Mouse (Mus musculus) right cerebral cortex, adult 18-20 months (tissue): ENCODE data around the gene Unc93a.
"Not testable (repeated sequence)": the region's sequence is repeated elsewhere in the genome, so short reads cannot be mapped to it uniquely, and the experiment has no call there.

Experiments
- DNase-seq: peaks from one replicate; pipeline ENCODE4 v3.0.0; 2022; ENCODE audit warnings: mixed read lengths

Unc93a gene

DNA sequence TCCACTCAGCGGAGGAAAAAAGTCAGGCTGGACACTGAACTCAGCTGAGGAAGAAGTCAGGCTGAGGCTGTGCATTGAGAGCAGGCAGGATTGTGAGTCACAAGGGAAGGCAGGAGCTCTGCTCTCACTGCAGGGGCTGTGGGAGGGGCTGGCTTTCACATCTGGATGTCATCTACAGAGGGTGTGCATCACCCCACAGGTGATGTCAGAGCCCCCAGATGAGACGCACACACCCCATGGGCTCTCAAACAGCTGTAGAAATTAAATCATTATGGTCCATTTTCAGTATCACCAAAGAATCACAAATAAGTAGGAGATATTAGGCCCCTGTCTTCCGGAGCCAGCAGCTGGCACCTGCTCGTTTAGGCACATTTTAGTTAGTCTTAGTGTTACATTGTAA, at the start of gene Unc93a:
TSS of gene Unc93a (minus strand) at position 101 of the 400 bp plus-strand sequence.
- DNase-seq, result not testable (repeated sequence)

DNA sequence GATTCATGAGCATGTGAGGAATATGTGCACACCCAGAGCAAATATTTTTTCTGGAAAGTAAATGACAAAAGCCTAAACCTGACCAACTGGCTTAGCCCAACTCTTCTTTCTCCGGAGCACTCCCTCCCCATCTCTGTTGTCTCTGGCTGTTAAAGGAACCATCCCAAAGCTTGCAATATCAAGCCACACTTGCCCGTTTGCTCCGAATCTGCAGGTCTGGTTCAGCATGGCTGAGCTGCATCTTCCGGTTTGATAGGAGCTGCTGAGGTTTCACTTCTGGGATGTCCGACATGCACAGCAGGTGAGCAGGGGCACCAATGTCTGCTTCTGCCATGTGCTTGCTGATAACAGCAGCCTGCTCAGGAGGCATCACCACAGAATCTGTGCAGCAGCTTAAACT, 48.9 kb upstream of the Unc93a start:
- DNase-seq, result not testable (repeated sequence)

DNA sequence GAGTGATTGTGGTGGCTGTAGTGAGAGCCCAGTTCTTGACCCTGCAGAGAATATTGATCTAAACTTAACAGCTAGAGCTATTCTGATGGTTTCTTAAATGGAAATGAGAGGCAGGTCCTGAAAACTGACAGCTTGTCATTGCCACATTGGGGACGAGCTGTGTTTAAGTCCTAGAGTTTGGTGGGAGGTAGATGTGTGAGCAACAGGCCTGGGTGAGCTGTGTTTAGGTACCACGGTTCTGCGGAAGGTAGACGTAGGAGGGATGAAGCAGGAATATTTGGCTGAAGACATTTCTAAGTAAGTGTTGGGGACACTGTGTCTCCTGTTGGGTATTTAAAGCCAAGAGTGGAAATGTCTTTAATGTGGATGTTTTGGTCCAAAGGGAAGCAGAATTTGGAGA, 47.4 kb upstream of the Unc93a start:
- DNase-seq, result not testable (repeated sequence)

DNA sequence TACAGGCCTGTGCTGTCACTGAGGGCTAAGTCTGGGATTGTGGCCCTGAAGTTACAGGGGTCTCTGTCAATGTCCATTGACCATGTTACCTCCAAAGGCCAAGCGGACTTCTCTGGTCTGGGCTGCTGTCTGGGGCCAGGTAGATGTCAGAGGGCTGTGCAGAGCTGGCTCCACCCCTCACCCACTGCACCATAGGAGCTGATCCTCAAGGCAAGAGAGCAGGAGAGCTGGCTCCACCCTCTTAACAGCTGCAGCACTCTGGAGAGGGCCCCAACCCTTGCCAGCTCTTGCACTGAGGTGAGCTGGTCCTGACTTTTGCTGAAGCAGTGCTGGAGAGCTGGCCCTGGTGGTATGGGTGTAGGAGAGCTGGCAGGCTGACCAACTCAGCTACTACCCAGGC, 46.2 kb upstream of the Unc93a start:
- not testable (repeated sequence) for DNase-seq

DNA sequence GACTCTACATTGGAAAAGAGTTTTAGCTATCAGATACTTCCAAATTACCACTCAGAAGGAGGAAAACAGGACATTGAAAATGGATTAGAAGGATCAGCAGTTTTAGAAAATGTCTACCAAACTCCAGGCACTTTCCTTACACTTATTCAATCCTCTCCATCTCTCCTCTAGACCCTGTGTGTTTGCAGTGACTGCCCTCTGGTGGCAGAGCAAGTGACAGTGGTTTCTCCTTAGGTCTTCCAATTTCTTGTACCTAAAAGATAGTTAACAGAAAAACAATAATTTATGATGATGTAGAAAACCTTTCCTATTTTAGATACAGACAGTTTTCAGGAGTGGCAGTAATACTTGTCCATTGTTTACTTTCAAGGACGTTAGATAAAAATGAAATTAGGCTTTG, 44.0 kb upstream of the Unc93a start:
- not testable (repeated sequence) for DNase-seq

DNA sequence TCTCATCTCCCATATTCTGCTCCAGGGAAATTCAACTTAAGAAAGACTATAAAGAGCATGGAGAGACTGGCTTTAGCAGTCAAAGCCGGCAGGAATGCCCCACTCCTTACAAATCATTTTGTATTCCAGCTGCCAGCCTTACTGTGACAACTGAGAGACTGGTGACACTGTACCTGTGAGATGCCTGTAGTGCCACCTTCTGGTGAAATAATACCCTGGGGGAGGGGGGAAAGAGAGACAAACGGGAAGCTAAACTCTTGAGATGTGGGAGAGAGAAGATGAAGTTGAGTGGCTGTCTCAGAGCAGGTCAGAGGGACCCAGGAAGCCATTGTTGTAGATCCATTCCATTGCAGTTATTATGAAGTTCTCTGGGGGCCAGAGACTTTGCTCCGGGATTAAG, 42.4 kb upstream of the Unc93a start:
- DNase-seq, result not testable (repeated sequence)

DNA sequence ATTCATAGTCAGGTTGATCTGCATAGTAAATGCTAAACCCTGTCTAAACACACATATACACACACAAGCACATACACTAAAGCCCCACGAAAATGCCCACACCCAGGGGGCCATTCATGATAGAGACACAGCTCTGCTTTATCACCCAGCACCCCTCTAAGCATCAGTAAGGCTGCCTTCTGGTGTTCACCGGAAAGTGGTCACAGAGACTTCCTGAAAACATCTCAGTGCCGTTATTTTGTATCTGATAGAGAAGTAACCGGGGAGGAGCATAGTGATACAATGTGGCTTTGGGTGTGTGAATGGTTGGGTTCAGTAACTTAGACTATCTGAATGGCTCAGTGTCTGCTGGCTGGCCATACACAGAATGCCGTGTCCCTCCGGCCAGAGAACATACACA, 42.0 kb upstream of the Unc93a start:
- not testable (repeated sequence) for DNase-seq

DNA sequence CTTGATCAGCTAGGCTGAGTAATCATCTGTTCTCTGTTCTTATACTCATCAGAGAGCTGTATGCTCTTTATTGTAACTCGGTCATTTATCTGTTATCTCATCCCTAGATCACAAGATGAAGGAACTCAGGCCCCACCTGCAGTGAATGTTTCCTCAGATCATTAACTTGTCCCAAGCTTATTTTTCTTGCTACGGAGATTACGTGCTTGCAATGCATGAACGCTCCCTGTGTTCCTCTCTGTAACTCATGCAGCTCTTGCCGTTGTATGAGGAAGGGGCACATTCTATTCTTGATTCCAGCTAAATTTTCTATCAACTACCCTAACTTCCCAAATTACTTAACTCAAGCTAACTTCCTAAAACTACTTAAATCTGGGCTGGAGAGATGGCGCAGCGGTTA, 14.5 kb upstream of the Unc93a start:
- DNase-seq, result not testable (repeated sequence)

DNA sequence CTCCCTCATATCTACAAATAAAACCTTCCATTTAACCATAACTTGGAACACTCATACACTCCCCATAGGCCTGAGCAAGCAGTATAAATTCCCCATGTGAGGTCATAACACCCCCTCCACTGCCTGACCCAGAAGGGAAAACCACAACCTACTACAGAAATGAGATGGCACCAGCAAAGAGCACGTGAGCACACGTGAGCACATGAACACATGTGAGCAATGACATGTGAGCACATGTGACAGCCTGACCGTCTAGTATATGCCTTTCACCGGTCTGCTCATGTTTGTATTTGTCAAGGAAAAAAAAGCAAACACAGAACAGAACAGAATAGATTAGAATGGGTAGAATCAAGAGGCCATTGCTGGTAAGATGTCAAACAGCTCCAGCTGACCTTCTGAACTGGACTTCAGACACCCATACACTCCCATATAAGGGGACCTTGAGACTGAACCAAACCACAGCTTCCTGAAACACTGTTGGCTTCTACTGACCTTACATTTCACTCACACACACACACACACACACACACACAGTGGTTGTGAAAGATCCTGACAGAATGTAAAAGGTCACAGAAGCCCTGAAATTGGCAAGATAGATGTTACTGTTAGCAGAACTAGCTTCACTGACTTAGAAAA, 13.1 kb upstream of the Unc93a start:
- DNase-seq, result not testable (repeated sequence)

DNA sequence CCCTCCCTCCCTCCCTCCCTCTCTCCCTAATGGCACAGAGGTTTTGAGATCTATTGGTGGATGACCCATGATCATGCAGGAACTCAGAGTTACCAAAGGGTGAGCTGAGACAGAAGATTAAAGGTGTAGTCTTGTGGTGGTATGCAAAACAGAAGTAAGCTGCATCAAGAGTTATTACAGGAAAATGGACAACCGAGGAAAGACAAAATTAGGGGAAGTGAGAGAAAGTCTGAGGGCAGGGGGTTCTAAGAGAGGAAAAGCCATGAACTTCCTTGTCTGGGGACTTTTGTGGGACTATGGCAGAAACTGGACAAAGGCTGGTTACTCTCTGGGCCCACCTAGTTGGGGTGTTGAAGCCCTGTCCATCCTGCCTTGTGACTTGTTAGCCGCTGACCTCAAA, 11.1 kb upstream of the Unc93a start:
- DNase-seq, result not testable (repeated sequence)

DNA sequence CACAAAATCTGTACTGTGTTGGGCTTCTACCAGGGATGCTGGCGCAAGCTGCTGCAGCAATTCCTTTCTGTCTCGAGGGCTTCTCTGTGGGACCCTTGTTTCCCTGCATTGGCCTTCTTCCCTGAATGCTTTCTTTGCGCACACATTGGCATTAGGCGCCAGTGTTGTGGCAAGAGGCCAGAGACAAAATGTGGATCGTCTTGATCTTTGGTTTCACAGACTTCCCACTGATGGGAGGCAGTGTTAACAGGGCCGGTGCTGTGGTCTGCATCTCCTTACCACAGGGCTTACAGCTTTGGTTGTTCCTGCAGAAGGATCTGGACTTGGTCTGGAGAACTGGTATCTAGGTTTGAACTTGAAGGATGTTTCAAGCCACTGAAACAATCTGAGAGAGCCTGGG, 3.7 kb upstream of the Unc93a start:
- DNase-seq, result not testable (repeated sequence)

DNA sequence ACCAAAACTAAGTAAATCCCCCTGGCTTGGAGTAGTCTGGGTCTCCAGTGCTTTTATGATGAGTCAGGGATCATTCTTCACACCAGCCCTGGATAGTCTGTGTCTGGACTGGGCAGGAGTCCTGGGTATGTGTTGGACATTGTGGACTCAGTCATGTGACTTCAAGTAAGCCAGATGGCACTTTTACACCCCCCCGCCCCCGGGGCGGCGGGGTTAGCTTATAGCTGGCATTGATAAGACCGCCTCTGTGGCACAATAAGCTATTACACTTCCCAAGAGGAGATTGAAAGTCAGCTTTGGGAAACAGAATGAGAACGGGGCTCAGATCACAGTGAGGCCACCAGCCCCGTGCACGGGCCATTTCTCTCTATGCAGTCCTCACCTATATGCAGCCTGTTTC, 742 bp upstream of the Unc93a start:
- not testable (repeated sequence) for DNase-seq

DNA sequence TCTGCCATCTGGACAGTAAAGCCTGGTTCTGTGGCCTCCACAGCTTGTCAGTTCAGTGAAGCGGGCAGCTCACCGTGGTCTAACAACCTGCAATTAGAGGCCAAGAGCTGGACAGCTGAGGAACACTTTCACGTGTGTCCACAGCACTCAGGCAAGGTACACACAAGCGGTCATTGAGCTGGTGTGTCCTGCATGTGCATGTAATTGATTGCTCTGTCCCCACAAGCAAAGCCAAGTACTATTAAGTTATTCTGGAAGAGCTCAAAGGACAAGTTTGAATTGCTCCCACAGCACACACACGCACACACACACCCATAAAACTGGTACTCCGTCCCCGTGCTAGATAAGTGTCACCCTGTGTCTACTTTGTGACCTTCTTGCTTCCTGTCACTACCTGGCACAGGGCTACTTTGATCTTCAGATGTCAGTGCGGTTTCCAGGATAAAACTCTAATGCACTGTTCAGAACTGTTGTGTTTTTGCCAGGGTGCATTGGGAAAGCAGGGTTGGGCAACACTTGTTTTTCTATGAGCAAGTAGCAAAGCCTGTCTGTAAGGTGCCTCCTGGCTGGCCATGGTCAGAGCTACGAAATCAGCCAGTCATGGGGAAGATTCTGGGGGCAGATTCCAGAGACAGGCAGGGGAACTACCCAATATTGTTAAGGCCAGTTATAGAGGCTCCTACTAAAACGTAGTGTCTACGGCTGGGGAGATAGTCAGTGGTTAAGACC, 1.7 kb downstream of the Unc93a start:
- not testable (repeated sequence) for DNase-seq

DNA sequence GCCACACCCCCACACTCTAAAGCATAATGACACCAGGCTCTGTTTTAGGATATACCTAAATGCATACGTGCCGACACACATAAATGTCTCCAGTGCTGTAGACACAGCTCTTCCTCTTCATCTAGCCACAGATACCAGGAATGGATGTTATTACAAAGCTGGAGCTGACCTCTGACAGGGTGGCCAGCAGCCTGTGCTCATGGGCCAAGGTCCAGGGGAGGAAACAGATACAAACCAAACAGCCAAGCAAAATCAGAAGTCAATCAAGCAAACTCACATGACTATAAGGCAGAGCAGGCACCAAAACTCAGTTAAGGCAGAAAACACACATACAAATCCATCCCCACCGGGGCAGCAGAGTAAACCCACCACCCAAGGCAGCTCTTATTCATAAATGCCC, 2.3 kb downstream of the Unc93a start:
- not testable (repeated sequence) for DNase-seq

DNA sequence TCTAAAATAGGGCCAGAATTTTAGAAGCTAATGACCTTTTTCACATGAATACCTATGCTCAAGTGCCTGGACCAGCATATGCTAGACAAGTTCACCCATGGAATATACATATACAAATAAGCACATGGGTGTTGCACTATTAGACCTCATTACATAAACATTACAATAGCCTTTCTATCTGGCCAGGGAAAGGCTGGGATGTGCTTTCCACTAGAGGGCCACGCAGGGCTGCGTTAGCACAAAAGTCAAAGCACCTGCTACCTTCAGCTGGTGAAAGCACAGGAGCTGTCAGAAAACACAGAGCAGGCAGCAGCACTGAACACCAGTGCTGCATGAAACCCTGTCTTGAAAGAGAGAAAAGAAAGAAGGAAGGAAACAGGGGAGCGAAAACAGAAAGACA, 7.4 kb downstream of the Unc93a start:
- not testable (repeated sequence) for DNase-seq

DNA sequence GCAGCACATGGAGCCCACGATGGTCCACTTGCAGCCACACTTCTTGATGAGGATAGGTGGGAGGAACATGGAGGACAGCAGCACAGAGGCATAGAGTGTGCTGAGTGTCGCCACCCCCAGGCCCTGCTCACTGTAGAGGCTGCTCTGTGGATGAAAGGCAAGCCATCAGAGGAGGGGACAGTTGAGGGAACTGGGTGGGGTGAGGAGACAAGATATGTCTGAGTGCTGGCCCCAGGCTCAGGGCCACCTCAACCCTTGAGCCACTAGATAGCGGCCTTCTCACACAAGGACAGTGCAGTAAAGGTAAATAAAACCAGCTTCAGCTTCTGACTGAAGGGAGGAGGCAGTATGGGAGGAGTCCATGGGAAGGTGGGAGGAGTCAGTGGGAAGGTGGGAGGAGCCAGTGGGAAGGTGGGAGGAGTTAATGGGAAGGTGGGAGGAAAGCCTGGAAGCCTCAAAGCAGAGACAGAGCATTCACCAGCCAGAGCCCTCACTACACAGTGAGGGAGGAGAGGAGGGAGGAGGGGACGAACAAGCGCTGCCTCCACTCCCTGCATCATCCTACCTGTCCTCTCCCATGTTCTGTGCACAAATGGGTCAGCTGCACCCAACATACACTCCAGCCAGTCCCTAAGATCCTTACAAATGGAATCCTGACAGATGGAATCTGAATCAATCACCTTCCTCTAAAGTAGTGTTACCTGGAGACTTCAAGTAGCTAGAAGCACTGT, 8.1 kb downstream of the Unc93a start:
- DNase-seq, result not testable (repeated sequence)

DNA sequence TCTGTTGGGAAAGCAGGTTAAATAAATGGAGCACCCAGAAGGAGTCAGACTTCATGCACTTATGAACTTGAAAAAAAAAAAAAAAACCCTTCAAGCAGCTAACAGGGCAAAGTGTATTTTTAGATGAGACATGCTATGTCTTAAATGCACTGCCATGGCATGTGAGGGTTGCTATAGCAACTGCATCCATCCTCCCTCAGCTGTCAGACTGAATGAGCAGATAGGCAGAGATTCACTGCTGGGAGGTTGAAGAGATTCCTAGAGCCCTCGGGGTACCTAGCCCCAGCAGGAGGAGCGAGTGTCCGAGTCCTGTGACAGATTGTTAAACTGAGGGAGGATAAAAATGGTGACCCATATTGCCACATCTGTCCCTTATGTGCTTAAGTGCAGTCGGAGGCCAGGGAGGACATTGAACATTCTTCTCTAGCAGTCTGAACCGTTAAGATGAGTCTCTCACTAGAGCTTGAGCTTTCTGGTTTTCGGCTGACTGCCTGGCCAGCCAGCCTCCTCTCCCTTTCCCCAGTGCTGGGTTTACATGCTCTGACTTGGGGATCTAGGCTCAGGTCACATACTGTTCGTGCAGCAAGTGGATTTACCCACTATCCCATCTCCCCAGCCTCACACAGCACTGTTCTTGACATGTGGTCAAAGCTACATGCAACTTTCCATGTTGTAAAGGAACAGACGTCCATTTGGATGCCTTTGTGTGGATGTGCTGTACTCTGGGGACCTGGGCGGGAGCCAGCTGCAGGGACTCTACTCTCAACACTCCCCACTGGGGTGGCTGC, 18.9 kb downstream of the Unc93a start:
- not testable (repeated sequence) for DNase-seq

DNA sequence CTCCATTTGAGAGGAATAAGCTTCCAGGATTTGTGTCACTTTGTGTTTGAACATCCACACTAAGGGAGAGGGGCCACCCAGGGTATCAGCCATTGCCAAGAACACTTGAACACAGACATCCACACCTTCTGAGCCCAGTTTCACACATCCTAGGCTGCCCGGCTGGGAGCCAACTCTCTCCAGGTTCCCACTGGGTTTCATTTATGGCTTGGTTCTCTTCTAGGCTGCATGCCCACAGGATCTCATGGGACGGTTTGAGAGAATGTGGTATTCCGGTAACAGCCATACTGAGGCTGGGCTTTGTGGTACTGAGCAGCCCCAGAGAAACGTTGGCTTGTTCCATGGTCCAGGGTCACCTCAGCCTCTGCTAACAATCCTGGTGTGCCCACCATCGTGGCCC, 25.0 kb downstream of the Unc93a start:
- peak; percentile 23 for DNase-seq

DNA sequence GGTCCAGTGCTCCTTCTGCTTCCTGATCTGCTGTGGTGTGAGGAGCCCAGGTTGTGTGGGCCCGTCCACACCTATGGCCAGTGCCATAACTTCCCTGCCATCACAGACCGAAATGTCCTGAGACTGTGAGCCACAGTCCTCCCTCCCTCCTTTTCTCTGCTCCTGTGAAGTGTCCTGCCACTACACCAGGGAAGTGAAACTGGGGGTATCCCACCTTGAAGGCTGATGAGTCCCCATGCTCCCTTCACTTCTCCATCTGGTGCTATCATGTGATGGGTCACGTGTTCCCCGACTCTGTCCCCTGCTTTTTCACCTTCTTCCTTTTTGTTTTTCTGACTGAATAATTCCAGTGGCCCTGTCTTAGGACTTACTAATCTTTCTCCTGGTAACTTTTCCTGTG, 38.6 kb downstream of the Unc93a start:
- not testable (repeated sequence) for DNase-seq

DNA sequence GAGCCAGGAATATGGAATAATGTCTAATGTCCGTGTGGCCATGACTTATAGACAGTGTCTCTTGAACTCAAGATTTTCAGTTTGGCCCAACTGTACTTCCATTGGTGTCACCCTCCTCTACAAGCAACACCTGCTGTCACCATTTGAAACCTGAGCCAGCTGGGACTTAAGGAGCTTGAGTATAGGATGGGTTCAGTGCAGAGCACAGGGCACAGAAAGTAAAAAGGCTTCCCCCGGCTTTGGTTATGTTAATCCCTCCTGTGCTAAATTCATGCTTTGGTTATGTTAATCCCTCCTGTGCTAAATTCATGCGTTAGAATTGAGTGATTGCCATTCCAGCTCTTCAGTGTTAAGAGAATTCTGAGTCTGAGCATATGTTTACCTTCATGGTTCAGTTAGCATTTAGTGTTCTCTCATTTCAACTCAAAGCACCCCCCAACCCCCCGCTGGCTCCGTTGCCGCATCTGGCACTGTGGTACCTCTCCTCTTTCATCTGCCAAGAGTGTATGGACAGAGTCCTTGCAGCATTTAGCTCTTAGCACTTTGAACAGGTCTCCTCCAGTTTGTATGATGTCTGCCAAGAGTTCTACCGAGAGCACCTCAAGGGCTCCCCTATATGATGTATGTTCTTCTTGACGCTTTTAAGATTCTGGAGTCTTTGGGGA, 39.4 kb downstream of the Unc93a start:
- DNase-seq, result not testable (repeated sequence)

DNA sequence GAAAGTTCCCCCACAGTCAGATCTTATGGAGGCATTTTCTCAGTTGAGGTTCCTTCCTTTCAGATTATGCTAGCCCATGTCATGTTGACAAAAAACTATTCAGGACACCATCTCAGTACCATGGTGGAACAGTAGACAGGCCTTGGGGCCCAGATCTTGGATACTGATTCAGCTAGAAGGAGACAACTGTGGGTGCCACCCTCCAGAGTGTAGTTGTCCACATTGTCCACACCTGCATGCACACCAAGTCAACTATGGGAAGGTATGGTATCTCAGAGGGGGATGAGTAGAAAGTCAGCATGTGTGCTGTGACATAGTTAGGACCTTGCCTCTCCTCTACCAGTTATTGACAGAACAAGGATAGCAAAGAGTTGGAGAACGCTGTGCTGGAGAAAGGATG, 40.1 kb downstream of the Unc93a start:
- not testable (repeated sequence) for DNase-seq

DNA sequence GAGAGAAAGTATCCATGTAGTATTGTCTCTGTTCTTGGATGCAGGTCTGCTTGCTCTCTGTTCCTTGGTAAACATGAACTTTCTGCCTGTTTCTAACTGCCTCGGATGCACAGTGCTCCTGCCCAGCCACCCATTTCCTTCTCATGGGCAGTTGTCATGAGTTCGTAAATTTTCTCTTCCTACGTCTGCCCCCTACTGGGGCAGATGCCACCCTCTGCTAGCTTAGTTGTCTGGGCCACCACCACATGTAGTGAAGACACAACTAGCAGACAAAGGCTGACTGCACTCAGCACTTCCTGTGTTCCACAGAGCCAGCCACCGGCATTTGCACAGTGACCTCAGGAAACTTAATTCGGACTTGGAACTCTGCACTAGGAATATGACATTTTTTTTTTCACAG, 62.4 kb downstream of the Unc93a start:
- DNase-seq, result not testable (repeated sequence)
